Mouse (Mus musculus): ENCODE measurements around the gene Foxq1. TPM values are rescaled to one million over a fixed set of nuclear protein-coding genes. Genes with fewer than 3 reads are reported as not detected.

Gene Foxq1
- polyA plus RNA-seq, 1 experiment = 0.14 TPM

GRCm38 (mm10) chr13:31546784-31547183, 9.2 kb upstream of the Foxq1 start:
- Histone ChIP-seq H3K4me1 (ENCODE audit: control insufficient read depth, insufficient read depth, low read length) (no peaks in the 10 kb centered on the region), H3K4me3 (ENCODE audit: insufficient read depth, low read length) (no peak overlapping the region), H3K27ac (ENCODE audit: insufficient read depth, low read length) (no peak overlapping the region)
- TF ChIP-seq CTCF (IDR thresholded peaks at IDR 0.05; ENCODE audit: borderline replicate concordance, insufficient read depth, low read length) (no peak), POLR2A (IDR thresholded peaks at IDR 0.05; ENCODE audit: low read depth, low read length) (no peak)

GRCm38 (mm10) chr13:31547204-31547603, 8.7 kb upstream of the Foxq1 start:
- Histone ChIP-seq H3K4me3 (ENCODE audit: insufficient read depth, low read length) (no peak overlapping the region), H3K27ac (ENCODE audit: insufficient read depth, low read length) (no peak overlapping the region), H3K4me1 (ENCODE audit: control insufficient read depth, insufficient read depth, low read length) (no peaks in the 10 kb centered on the region)
- TF ChIP-seq POLR2A (IDR thresholded peaks at IDR 0.05; ENCODE audit: low read depth, low read length) (no peak), CTCF (IDR thresholded peaks at IDR 0.05; ENCODE audit: borderline replicate concordance, insufficient read depth, low read length) (no peak)

- Histone ChIP-seq H3K4me3 (ENCODE audit: insufficient read depth, low read length) (no peak overlapping the region), H3K27ac (ENCODE audit: insufficient read depth, low read length) (no peak overlapping the region), H3K4me1 (ENCODE audit: control insufficient read depth, insufficient read depth, low read length) (no peaks in the 10 kb centered on the region)
- no peak for TF ChIP-seq POLR2A (IDR thresholded peaks at IDR 0.05; ENCODE audit: low read depth, low read length)
Measured at GRCm38 (mm10) chr13:31547610-31548009, 8.3 kb upstream of the Foxq1 start.

GRCm38 (mm10) chr13:31556964-31557767, 1.2 kb downstream of the Foxq1 start:
- peak overlapping the region; percentile 30; the same call in 1 of the 2 replicates for H3K4me3 ChIP-seq (ENCODE audit: insufficient read depth, low read length)
- no peaks in the 10 kb centered on the region for H3K4me1 ChIP-seq (ENCODE audit: control insufficient read depth, insufficient read depth, low read length)
- TF ChIP-seq POLR2A (IDR thresholded peaks at IDR 0.05; ENCODE audit: low read depth, low read length) (no peak), CTCF (IDR thresholded peaks at IDR 0.05; ENCODE audit: borderline replicate concordance, insufficient read depth, low read length) (no peak)
- H3K27ac ChIP-seq (ENCODE audit: insufficient read depth, low read length) = no peak overlapping the region

- TF ChIP-seq POLR2A (IDR thresholded peaks at IDR 0.05; ENCODE audit: low read depth, low read length) = no peak
- no peak for TF ChIP-seq CTCF (IDR thresholded peaks at IDR 0.05; ENCODE audit: borderline replicate concordance, insufficient read depth, low read length)
- Histone ChIP-seq H3K27ac (ENCODE audit: insufficient read depth, low read length) (no peak overlapping the region), H3K4me3 (ENCODE audit: insufficient read depth, low read length) (peak overlapping the region; percentile 30), H3K4me1 (ENCODE audit: control insufficient read depth, insufficient read depth, low read length) (no peaks in the 10 kb centered on the region)
Measured at GRCm38 (mm10) chr13:31557768-31558520, 2.0 kb downstream of the Foxq1 start.

- Histone ChIP-seq H3K4me1 (ENCODE audit: control insufficient read depth, insufficient read depth, low read length) (no peaks in the 10 kb centered on the region), H3K4me3 (ENCODE audit: insufficient read depth, low read length) (peak within 1 kb of the TSS; percentile 30), H3K27ac (ENCODE audit: insufficient read depth, low read length) (no peak within 1 kb of the TSS)
- TF ChIP-seq CTCF (IDR thresholded peaks at IDR 0.05; ENCODE audit: borderline replicate concordance, insufficient read depth, low read length) (no peak), POLR2A (IDR thresholded peaks at IDR 0.05; ENCODE audit: low read depth, low read length) (no peak)
Measured at GRCm38 (mm10) chr13:31558521-31559418, 2.8 kb downstream of the Foxq1 start, which contains the start of gene A530084C06Rik. TSS of gene A530084C06Rik (minus strand) at chr13:31559333.

- Histone ChIP-seq H3K4me1 (ENCODE audit: control insufficient read depth, insufficient read depth, low read length) (no peaks in the 10 kb centered on the region), H3K4me3 (ENCODE audit: insufficient read depth, low read length) (peak overlapping the region; percentile 30), H3K27ac (ENCODE audit: insufficient read depth, low read length) (no peak overlapping the region)
- TF ChIP-seq POLR2A (IDR thresholded peaks at IDR 0.05; ENCODE audit: low read depth, low read length) (no peak), CTCF (IDR thresholded peaks at IDR 0.05; ENCODE audit: borderline replicate concordance, insufficient read depth, low read length) (peak; percentile 46)
Measured at GRCm38 (mm10) chr13:31559419-31560144, 3.6 kb downstream of the Foxq1 start.

GRCm38 (mm10) chr13:31564394-31564793, 8.5 kb downstream of the Foxq1 start:
- Histone ChIP-seq H3K27ac (ENCODE audit: insufficient read depth, low read length) (no peak overlapping the region), H3K4me1 (ENCODE audit: control insufficient read depth, insufficient read depth, low read length) (peaks cover 9% of the 10 kb centered on the region; the same call in 1 of the 2 replicates), H3K4me3 (ENCODE audit: insufficient read depth, low read length) (no peak overlapping the region)
- no peak for TF ChIP-seq CTCF (IDR thresholded peaks at IDR 0.05; ENCODE audit: borderline replicate concordance, insufficient read depth, low read length)
- no peak for TF ChIP-seq POLR2A (IDR thresholded peaks at IDR 0.05; ENCODE audit: low read depth, low read length)

GRCm38 (mm10) chr13:31567099-31567498, 11.2 kb downstream of the Foxq1 start:
- H3K27ac ChIP-seq (ENCODE audit: insufficient read depth, low read length) = no peak overlapping the region
- H3K4me1 ChIP-seq (ENCODE audit: control insufficient read depth, insufficient read depth, low read length) = peaks cover 9% of the 10 kb centered on the region; the same call in 1 of the 2 replicates
- TF ChIP-seq POLR2A (IDR thresholded peaks at IDR 0.05; ENCODE audit: low read depth, low read length) (no peak), CTCF (IDR thresholded peaks at IDR 0.05; ENCODE audit: borderline replicate concordance, insufficient read depth, low read length) (no peak)
- no peak overlapping the region for H3K4me3 ChIP-seq (ENCODE audit: insufficient read depth, low read length)

Measured in embryonic fibroblast, embryonic 13.5 days (primary cell).